In genomic region chr5:75209966-75210365, GRCm38 (mm10) we compare ENCODE assay signal across 8 mouse cellular contexts. TPM values are rescaled to one million over a fixed set of nuclear protein-coding genes. Genes with fewer than 3 reads are reported as not detected.
DNase-seq lines count a peak whose midpoint lies in the region; ATAC-seq and TF ChIP-seq lines count a peak whose summit lies in the region.

No protein-coding gene starts in this region.

- no peak overlapping the region for H3K4me3 ChIP-seq in hindbrain, embryonic 10.5 days
- no peak overlapping the region for H3K4me3 ChIP-seq in hindbrain, embryonic 13.5 days
- no peak overlapping the region for H3K4me3 ChIP-seq in E14TG2a.4 (replicated peaks; ENCODE audit: low read length)

- ATAC-seq in hindbrain, embryonic 13.5 days (ENCODE audit: low FRiP score): no peak

- peak; percentile 63 for TF ChIP-seq CTCF in E14TG2a.4 (conservative IDR thresholded peaks at IDR 0.05; ENCODE audit: low read length)

- peak overlapping the region; percentile 69 for H3K27ac ChIP-seq in hindbrain, embryonic 10.5 days
- H3K27ac ChIP-seq in hindbrain, embryonic 13.5 days: no peak overlapping the region

- DNase-seq in hindbrain, embryonic 10.5 days (ENCODE audit: low spot score): no peak
- DNase-seq in c-Kit-positive CD71-negative TER-119-negative erythroid progenitor cells, embryonic 14.5 days (ENCODE audit: low read depth): peak; percentile 29
- peak; percentile 10 for DNase-seq in large intestine, adult 2 months (ENCODE audit: low read depth, low spot score)
- DNase-seq in B cell, adult 2 months: no peak
- DNase-seq in gastrocnemius, postnatal 25 days: no peak
- no peak for DNase-seq in urinary bladder, adult 2 months (ENCODE audit: low spot score)

- H3K36me3 ChIP-seq in hindbrain, embryonic 10.5 days: no peaks in the 10 kb centered on the region
- no peaks in the 10 kb centered on the region for H3K36me3 ChIP-seq in hindbrain, embryonic 13.5 days
- H3K36me3 ChIP-seq in E14TG2a.4 (ENCODE audit: insufficient read depth, low read length): no peaks in the 10 kb centered on the region

- WGBS in hindbrain, embryonic 10.5 days: 25% methylated on average over 1 of the region's 1 CpGs
- 33% methylated on average over 1 of the region's 1 CpGs for WGBS in hindbrain, embryonic 13.5 days
- WGBS in large intestine, adult 2 months: 8% methylated on average over 1 of the region's 1 CpGs

- no peaks in the 10 kb centered on the region for H3K27me3 ChIP-seq in hindbrain, embryonic 10.5 days (ENCODE audit: insufficient read depth, poor library complexity, severe bottlenecking)
- H3K27me3 ChIP-seq in hindbrain, embryonic 13.5 days: 0 out of 2 replicates have a peak, but pooled peaks cover 2% of the 10 kb centered on the region
- peaks cover 11% of the 10 kb centered on the region for H3K27me3 ChIP-seq in E14TG2a.4 (ENCODE audit: insufficient read depth, low read length)

- H3K4me1 ChIP-seq in hindbrain, embryonic 10.5 days (replicated peaks): no peaks in the 10 kb centered on the region; the same call in 1 of the 2 replicates
- peaks cover 10% of the 10 kb centered on the region; the same call in 1 of the 2 replicates for H3K4me1 ChIP-seq in hindbrain, embryonic 13.5 days (replicated peaks)
- peaks cover 13% of the 10 kb centered on the region for H3K4me1 ChIP-seq in E14TG2a.4 (replicated peaks; ENCODE audit: low read depth, low read length)

- no peaks in the 10 kb centered on the region for H3K9me3 ChIP-seq in hindbrain, embryonic 10.5 days
- no peaks in the 10 kb centered on the region for H3K9me3 ChIP-seq in hindbrain, embryonic 13.5 days
- H3K9me3 ChIP-seq in E14TG2a.4 (ENCODE audit: low read length): no peaks in the 10 kb centered on the region

- no peak overlapping the region for H3K9ac ChIP-seq in hindbrain, embryonic 13.5 days

- no peak overlapping the region for H3K4me2 ChIP-seq in hindbrain, embryonic 13.5 days

RNA-seq across cellular contexts. Expression of gene Pdgfra, which starts 57.9 kb away (rescaled TPM):
- polyA plus RNA-seq in hindbrain, embryonic 10.5 days (2016; fragmentation: Nextera tagmentation; extraction: Ambion mirVana): 20.4 and 23.3 TPM in 2 replicates
- 11.3 and 12.4 TPM in 2 replicates for polyA plus RNA-seq in hindbrain, embryonic 13.5 days (2015; fragmentation: Nextera tagmentation; extraction: Ambion mirVana)
- polyA plus RNA-seq in large intestine, adult 2 months (2012; rRNA removed): 8.2 and 18.7 TPM in 2 replicates
- 10 to 100 TPM; 16.1 to 18.0 TPM for total RNA-seq in gastrocnemius, postnatal 25 days (2021)
- 33.3 and 53.6 TPM in 2 replicates for polyA plus RNA-seq in urinary bladder, adult 2 months (2012; rRNA removed)

Comparison
In these comparisons a context has a peak if more than half of its experiments do, and no peak if none do; other contexts are left out.
1. DNase-seq: peak in c-Kit-positive CD71-negative TER-119-negative erythroid progenitor cells, embryonic 14.5 days (single experiment) and large intestine, adult 2 months (single experiment); none in hindbrain, embryonic 10.5 days (single experiment), B cell, adult 2 months (0 of 2), gastrocnemius, postnatal 25 days (single experiment) and urinary bladder, adult 2 months (single experiment).